Mouse (Mus musculus): Measurements from ENCODE around the gene Ppp1r9b.

- TF ChIP-seq CTCF (IDR thresholded peaks at IDR 0.05; ENCODE audit: borderline replicate concordance, extremely low read depth, insufficient read depth, insufficient read length) (no peak), POLR2A (IDR thresholded peaks at IDR 0.05; ENCODE audit: borderline replicate concordance, extremely low read depth, insufficient read depth, insufficient read length, poor library complexity, severe bottlenecking) (no peak)
Measured at GRCm38 (mm10) chr11:95038156-95038817, 47.5 kb downstream of the Ppp1r9b start.

Data from brain, embryonic 14.5 days (tissue).